Mouse (Mus musculus) CD4-positive, CD25-positive, alpha-beta regulatory T cell, adult 4 months (primary cell): ENCODE data around the gene Agap1. TPM values are rescaled to one million over a fixed set of nuclear protein-coding genes. Genes with fewer than 3 reads are reported as not detected.
A peak's percentile ranks its signal among the peaks of the same experiment; 100 is the strongest.

Experiments
- ATAC-seq: one replicate; pipeline ENCODE4 v1.8.0; 2017
- polyA plus RNA-seq, 2 experiments: library from polyadenylated mRNA; unstranded; fragments of 100-300 nt; shearing (Covaris generic); gene quantifications; one replicate each; pipeline ENCODE4 v1.2.1; 2017

Agap1 gene
- polyA plus RNA-seq, 2 experiments from 2014 or later, result 0.20 TPM; not detected in 1

GRCm38 (mm10) chr1:89617336-89617735 lies 162.7 kb downstream of the Agap1 start:
- no peak for ATAC-seq

GRCm38 (mm10) chr1:89619963-89620362 lies 165.4 kb downstream of the Agap1 start:
- ATAC-seq, result no peak

- no peak for ATAC-seq
These were observed 166.6 kb downstream of the Agap1 start for GRCm38 (mm10) chr1:89621014-89621791.

- ATAC-seq, result no peak
These were observed 167.3 kb downstream of the Agap1 start for GRCm38 (mm10) chr1:89621952-89622351.

- no peak for ATAC-seq
These were observed 168.2 kb downstream of the Agap1 start for GRCm38 (mm10) chr1:89622801-89623200.

- no peak for ATAC-seq
These were observed 170.7 kb downstream of the Agap1 start for GRCm38 (mm10) chr1:89625312-89625711.

GRCm38 (mm10) chr1:89625967-89626366 lies 171.4 kb downstream of the Agap1 start:
- ATAC-seq, result no peak

GRCm38 (mm10) chr1:89626940-89627339 lies 172.3 kb downstream of the Agap1 start:
- no peak for ATAC-seq

- ATAC-seq, result no peak
These were observed 173.0 kb downstream of the Agap1 start for GRCm38 (mm10) chr1:89627650-89628049.

GRCm38 (mm10) chr1:89630836-89631235 lies 176.2 kb downstream of the Agap1 start:
- ATAC-seq, result no peak

- no peak for ATAC-seq
These were observed 177.1 kb downstream of the Agap1 start for GRCm38 (mm10) chr1:89631747-89632146.

GRCm38 (mm10) chr1:89634055-89634454 lies 179.4 kb downstream of the Agap1 start:
- ATAC-seq, result no peak

GRCm38 (mm10) chr1:89635131-89635530 lies 180.5 kb downstream of the Agap1 start:
- ATAC-seq, result no peak

GRCm38 (mm10) chr1:89637670-89638069 lies 183.1 kb downstream of the Agap1 start:
- no peak for ATAC-seq

- peak; percentile 44 for ATAC-seq
These were observed 189.0 kb downstream of the Agap1 start for GRCm38 (mm10) chr1:89643445-89644100.

GRCm38 (mm10) chr1:89644120-89644519 lies 189.5 kb downstream of the Agap1 start:
- ATAC-seq, result peak; percentile 88

GRCm38 (mm10) chr1:89646326-89647018 lies 191.9 kb downstream of the Agap1 start:
- ATAC-seq, result peak; percentile 72

GRCm38 (mm10) chr1:89647505-89647904 lies 192.9 kb downstream of the Agap1 start:
- ATAC-seq, result no peak

- no peak for ATAC-seq
These were observed 196.0 kb downstream of the Agap1 start for GRCm38 (mm10) chr1:89650557-89650956.

GRCm38 (mm10) chr1:89656167-89656566 lies 201.6 kb downstream of the Agap1 start:
- ATAC-seq, result no peak

- ATAC-seq, result no peak
These were observed 202.2 kb downstream of the Agap1 start for GRCm38 (mm10) chr1:89656643-89657321.

GRCm38 (mm10) chr1:89660804-89661203 lies 206.2 kb downstream of the Agap1 start:
- no peak for ATAC-seq

GRCm38 (mm10) chr1:89666154-89666553 lies 211.5 kb downstream of the Agap1 start:
- no peak for ATAC-seq
